Mouse (Mus musculus) ES-Bruce4 (cell line): ENCODE data around the gene Cltb.

Experiments
- CTCF ChIP-seq: IDR thresholded peaks from one replicate; pipeline ENCODE4 v1.8.1; 2011; ENCODE audit warnings: low read depth, low read length
- POLR2A ChIP-seq: IDR thresholded peaks from one replicate; pipeline ENCODE4 v1.8.1; 2011; ENCODE audit warnings: low read length; ENCODE audit not compliant: insufficient read depth

DNA sequence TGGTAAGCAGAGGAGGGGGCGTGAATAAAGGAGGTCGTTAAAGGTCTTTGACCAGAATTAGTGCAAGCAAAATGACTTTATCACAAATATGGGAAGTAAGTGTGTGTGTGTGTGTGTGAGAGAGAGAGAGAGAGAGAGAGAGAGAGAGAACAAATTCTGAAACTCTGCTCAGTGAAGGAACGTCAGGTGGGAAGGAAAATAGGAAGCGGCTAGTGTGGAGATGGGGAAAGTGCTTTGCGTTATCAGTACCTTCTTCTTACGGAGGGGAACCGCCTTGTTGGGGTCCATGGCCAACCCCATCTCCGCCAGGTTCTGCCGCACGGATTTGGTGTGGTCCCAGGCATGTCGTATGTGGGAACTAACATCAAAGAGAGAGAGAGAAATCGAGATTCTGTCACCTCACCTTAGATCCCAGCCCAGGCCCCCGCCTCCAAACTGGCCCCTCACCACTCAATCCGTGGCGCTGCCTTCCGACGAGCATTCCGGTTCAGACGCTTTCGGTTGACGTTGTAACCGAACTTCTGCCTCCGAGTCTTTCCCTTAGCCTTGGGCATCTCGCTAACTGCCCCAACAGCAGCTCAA lies 21.6 kb downstream of the Cltb start:
- TF ChIP-seq CTCF: no peak
- no peak for TF ChIP-seq POLR2A
